Mouse (Mus musculus): ENCODE measurements around the gene Qrich2.
"Not testable (repeated sequence)": the region's sequence is repeated elsewhere in the genome, so short reads cannot be mapped to it uniquely, and the experiment has no call there.

The Qrich2 gene

GRCm38 (mm10) chr11:116489771-116490231 is 23.8 kb upstream of the Qrich2 start:
- peak; percentile 23 for DNase-seq (ENCODE audit: low read depth, low spot score)

GRCm38 (mm10) chr11:116488693-116489375 is 22.8 kb upstream of the Qrich2 start:
- DNase-seq (ENCODE audit: low read depth, low spot score): no peak

- DNase-seq (ENCODE audit: low read depth, low spot score): no peak
Observed at GRCm38 (mm10) chr11:116488207-116488606, 22.2 kb upstream of the Qrich2 start.

GRCm38 (mm10) chr11:116484261-116484660 is 18.2 kb upstream of the Qrich2 start:
- no peak for DNase-seq (ENCODE audit: low read depth, low spot score)

- peak; percentile 86 for DNase-seq (ENCODE audit: low read depth, low spot score)
Observed at GRCm38 (mm10) chr11:116481776-116482175, 15.7 kb upstream of the Qrich2 start.

GRCm38 (mm10) chr11:116480975-116481374 is 14.9 kb upstream of the Qrich2 start:
- peak; percentile 63 for DNase-seq (ENCODE audit: low read depth, low spot score)

GRCm38 (mm10) chr11:116479832-116480231 is 13.8 kb upstream of the Qrich2 start:
- DNase-seq (ENCODE audit: low read depth, low spot score): no peak

GRCm38 (mm10) chr11:116478978-116479377 is 12.9 kb upstream of the Qrich2 start:
- DNase-seq (ENCODE audit: low read depth, low spot score): no peak

- peak; percentile 77 for DNase-seq (ENCODE audit: low read depth, low spot score)
Observed at GRCm38 (mm10) chr11:116477160-116477759, 11.2 kb upstream of the Qrich2 start.

- no peak for DNase-seq (ENCODE audit: low read depth, low spot score)
Observed at GRCm38 (mm10) chr11:116476696-116477095, 10.7 kb upstream of the Qrich2 start.

- DNase-seq (ENCODE audit: low read depth, low spot score): peak; percentile 66
Observed at GRCm38 (mm10) chr11:116476041-116476440, 10.0 kb upstream of the Qrich2 start.

GRCm38 (mm10) chr11:116472275-116472674 is 6.2 kb upstream of the Qrich2 start:
- DNase-seq (ENCODE audit: low read depth, low spot score): peak; percentile 43

- no peak for DNase-seq (ENCODE audit: low read depth, low spot score)
Observed at GRCm38 (mm10) chr11:116470896-116471295, 4.9 kb upstream of the Qrich2 start.

- DNase-seq (ENCODE audit: low read depth, low spot score): no peak
Observed at GRCm38 (mm10) chr11:116470249-116470648, 4.2 kb upstream of the Qrich2 start.

GRCm38 (mm10) chr11:116468338-116468737 is 2.3 kb upstream of the Qrich2 start:
- DNase-seq (ENCODE audit: low read depth, low spot score): not testable (repeated sequence)

GRCm38 (mm10) chr11:116463833-116464232 is 2.2 kb downstream of the Qrich2 start:
- peak; percentile 91 for DNase-seq (ENCODE audit: low read depth, low spot score)

- no peak for DNase-seq (ENCODE audit: low read depth, low spot score)
Observed at GRCm38 (mm10) chr11:116463338-116463737, 2.7 kb downstream of the Qrich2 start.

- no peak for DNase-seq (ENCODE audit: low read depth, low spot score)
Observed at GRCm38 (mm10) chr11:116459786-116460185, 6.3 kb downstream of the Qrich2 start.

- DNase-seq (ENCODE audit: low read depth, low spot score): no peak
Observed at GRCm38 (mm10) chr11:116456234-116456633, 9.8 kb downstream of the Qrich2 start.

GRCm38 (mm10) chr11:116453889-116454288 is 12.2 kb downstream of the Qrich2 start:
- no peak for DNase-seq (ENCODE audit: low read depth, low spot score)

GRCm38 (mm10) chr11:116449341-116449740 is 16.7 kb downstream of the Qrich2 start:
- no peak for DNase-seq (ENCODE audit: low read depth, low spot score)

- DNase-seq (ENCODE audit: low read depth, low spot score): no peak
Observed at GRCm38 (mm10) chr11:116447822-116448221, 18.2 kb downstream of the Qrich2 start.

- DNase-seq (ENCODE audit: low read depth, low spot score): no peak
Observed at GRCm38 (mm10) chr11:116446308-116446887, 19.6 kb downstream of the Qrich2 start.
